Mouse (Mus musculus): ENCODE results near the gene Defb38. TPM values are rescaled to one million over a fixed set of nuclear protein-coding genes. Genes with fewer than 3 reads are reported as not detected.

Defb38 gene
- not detected for total RNA-seq (2021)
- long read RNA-seq, experiment 1, result 0 reads
- long read RNA-seq, experiment 2, result 0 reads

- no peak for DNase-seq
- intact Hi-C loops (cut with DNase I), result no loop called here
Observed at GRCm38 (mm10) chr8:19026466-19026865, at the start of gene Defb38. Defb38 (minus strand) TSS chr8:19026566.

- DNase-seq, result no peak
- intact Hi-C loops (cut with DNase I), result no loop called here
Observed at GRCm38 (mm10) chr8:19066013-19066412, 39.6 kb upstream of the Defb38 start.

GRCm38 (mm10) chr8:19064710-19065109 lies 38.3 kb upstream of the Defb38 start, which contains the start of gene Defb39:
Defb39 (minus strand) TSS chr8:19064810.
- intact Hi-C loops (cut with DNase I), result no loop called here
- DNase-seq, result no peak

GRCm38 (mm10) chr8:19062891-19063290 lies 36.5 kb upstream of the Defb38 start:
- DNase-seq, result no peak

DNA sequence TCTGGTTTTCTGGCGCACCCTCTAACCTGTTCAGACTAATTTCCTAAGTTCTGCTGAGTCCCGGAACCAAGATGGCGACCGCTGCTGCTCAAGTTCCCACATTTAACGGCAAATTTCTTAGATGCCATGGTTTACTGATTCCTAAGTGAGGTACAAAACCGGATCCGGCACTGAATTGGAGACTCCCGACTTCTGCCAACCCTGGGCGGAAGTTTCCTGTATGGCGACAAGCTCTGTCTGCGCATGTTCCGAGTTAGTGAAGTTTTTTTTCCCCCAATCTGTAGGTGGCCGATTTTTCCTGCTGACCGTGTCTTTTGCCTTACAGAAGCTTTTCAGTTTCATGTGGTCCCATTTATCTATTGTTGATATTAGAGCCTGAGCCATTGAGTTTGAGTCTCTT lies 18.9 kb upstream of the Defb38 start:
- intact Hi-C loops (cut with DNase I), result no loop called here
- no peak for DNase-seq

More at GRCm38 (mm10) chr8:19062891-19063290, 36.5 kb upstream of the Defb38 start:
- intact Hi-C loops (cut with DNase I), result no loop called here

Other genes starting within 250 kb of the Defb38 start
- not detected for gene Defb40, start 48.3 kb downstream of the Defb38 start, total RNA-seq (2021)
- gene Defb37, start 35.5 kb downstream of the Defb38 start, total RNA-seq (2021), result not detected
- gene Defb39, start 38.2 kb upstream of the Defb38 start, total RNA-seq (2021), result not detected
- gene Defb12, start 88.3 kb upstream of the Defb38 start, total RNA-seq (2021), result not detected
- gene Defb34, start 97.2 kb upstream of the Defb38 start, total RNA-seq (2021), result not detected
- not detected for gene Gm45826, start 114.2 kb upstream of the Defb38 start, total RNA-seq (2021)
- gene Defb14, start 167.8 kb upstream of the Defb38 start, total RNA-seq (2021), result not detected
- not detected for gene Defb4, start 172.1 kb upstream of the Defb38 start, total RNA-seq (2021)
- under 1 TPM in 1 of 2 experiments, not detected in 1; 0.90 TPM for gene Defb6, start 198.9 kb upstream of the Defb38 start, total RNA-seq (2021)
- not detected for gene Defb46, start 213.3 kb upstream of the Defb38 start, total RNA-seq (2021)
- not detected for gene Defb5, start 221.0 kb upstream of the Defb38 start, total RNA-seq (2021)